Mouse (Mus musculus) small intestine, adult 2 months (tissue): ENCODE measurements around the gene Kdm6b. TPM values are rescaled to one million over a fixed set of nuclear protein-coding genes. Genes with fewer than 3 reads are reported as not detected.

Experiments
- H3K27ac ChIP-seq: fragments of 200-500 bp; 2 replicates; pipeline ENCODE4 v1.5.1; 2012; ENCODE audit warnings: low read depth, low read length, control low read depth, inconsistent platforms; ENCODE audit not compliant: insufficient read depth
- H3K27me3 ChIP-seq: fragments of 200-500 bp; 2 replicates; pipeline ENCODE4 v1.6.1; 2012; ENCODE audit warnings: mild to moderate bottlenecking, moderate library complexity, low read length, inconsistent platforms; ENCODE audit not compliant: control insufficient read depth, insufficient read depth
- H3K36me3 ChIP-seq: fragments of 200-500 bp; 2 replicates; pipeline ENCODE4 v1.6.1; 2012; ENCODE audit warnings: mild to moderate bottlenecking, low read length, control low read depth, inconsistent platforms; ENCODE audit not compliant: control insufficient read depth, insufficient read depth
- H3K4me1 ChIP-seq: fragments of 200-500 bp; 2 replicates; pipeline ENCODE4 v1.6.1; 2012; ENCODE audit warnings: low read length, inconsistent platforms, mixed read lengths; ENCODE audit not compliant: control insufficient read depth, insufficient read depth, insufficient read length
- H3K4me3 ChIP-seq: fragments of 200-500 bp; 2 replicates; pipeline ENCODE4 v1.5.1; 2012; ENCODE audit warnings: low read depth, mild to moderate bottlenecking, control low read depth, inconsistent platforms, low read length, moderate library complexity
- CTCF ChIP-seq: fragments of 200-500 bp; IDR thresholded peaks from 2 replicates; pipeline ENCODE4 v1.5.1; 2012; ENCODE audit warnings: low read depth, mild to moderate bottlenecking, control low read depth, inconsistent platforms, low read length, moderate library complexity, mixed read lengths; ENCODE audit not compliant: insufficient replicate concordance, insufficient read length; ENCODE audit errors: extremely low read depth
- POLR2A ChIP-seq: fragments of 200-500 bp; IDR thresholded peaks from 2 replicates; pipeline ENCODE4 v1.6.1; 2012; ENCODE audit warnings: low read depth, mild to moderate bottlenecking, control low read depth, inconsistent platforms, low read length, moderate library complexity
- WGBS: fragments of 180-500 bp; shearing (Covaris S2); methylation state at CpG from one replicate; pipeline ENCODE4 v1.1.7; 2018; 5-methylcytosine and 5-hydroxymethylcytosine counted together
- polyA plus RNA-seq: library from polyadenylated mRNA; depleted of rRNA; stranded (reverse); fragments of >200 nt; gene quantifications from 2 replicates; pipeline ENCODE4 v1.2.3, GENCODE M21; 2012

Gene Kdm6b
- polyA plus RNA-seq, 1 experiment = 35.4 TPM

DNA sequence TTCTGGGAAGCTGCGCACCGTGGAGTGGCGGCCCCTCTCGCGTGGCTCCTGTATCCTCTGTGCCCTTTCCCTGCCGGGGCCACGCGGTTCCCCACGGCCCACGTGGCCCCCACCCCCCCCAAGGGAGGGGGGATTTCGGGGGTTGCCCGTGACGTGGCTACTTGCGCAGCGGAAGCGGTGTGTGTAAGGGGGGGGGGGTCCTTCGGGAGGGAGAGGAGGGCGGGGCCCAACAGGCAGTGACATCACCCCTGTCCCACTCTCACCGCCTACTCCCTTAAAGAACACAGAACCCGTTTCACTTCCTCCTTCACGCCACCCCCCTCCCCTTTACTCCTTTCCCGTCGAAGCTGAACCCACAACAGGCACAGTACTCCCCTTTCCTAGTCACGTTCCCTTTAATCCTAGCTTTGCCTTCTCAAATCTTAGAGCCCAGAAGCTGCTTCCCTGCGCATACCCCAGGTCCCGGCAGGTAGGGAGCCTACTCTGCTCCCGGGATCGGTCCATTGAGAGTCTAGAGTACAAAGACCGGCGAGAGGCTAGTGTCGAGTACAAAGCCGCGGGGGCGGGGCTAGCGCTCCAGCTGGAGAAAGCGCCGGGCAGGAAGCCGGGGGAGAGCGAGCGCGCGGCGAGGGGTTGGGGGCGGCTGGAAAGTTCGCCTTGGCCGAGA lies 4.0 kb downstream of the Kdm6b start:
- peak overlapping the region; percentile 88 for H3K4me3 ChIP-seq
- H3K36me3 ChIP-seq = peaks cover 36% of the 10 kb centered on the region
- WGBS = under 1% methylated on average over 45 of the region's 46 CpGs
- no peaks in the 10 kb centered on the region for H3K27me3 ChIP-seq
- H3K4me1 ChIP-seq = peaks cover 30% of the 10 kb centered on the region
- TF ChIP-seq POLR2A = peak; percentile 70
- no peak for TF ChIP-seq CTCF
- H3K27ac ChIP-seq = peak overlapping the region; percentile 99

DNA sequence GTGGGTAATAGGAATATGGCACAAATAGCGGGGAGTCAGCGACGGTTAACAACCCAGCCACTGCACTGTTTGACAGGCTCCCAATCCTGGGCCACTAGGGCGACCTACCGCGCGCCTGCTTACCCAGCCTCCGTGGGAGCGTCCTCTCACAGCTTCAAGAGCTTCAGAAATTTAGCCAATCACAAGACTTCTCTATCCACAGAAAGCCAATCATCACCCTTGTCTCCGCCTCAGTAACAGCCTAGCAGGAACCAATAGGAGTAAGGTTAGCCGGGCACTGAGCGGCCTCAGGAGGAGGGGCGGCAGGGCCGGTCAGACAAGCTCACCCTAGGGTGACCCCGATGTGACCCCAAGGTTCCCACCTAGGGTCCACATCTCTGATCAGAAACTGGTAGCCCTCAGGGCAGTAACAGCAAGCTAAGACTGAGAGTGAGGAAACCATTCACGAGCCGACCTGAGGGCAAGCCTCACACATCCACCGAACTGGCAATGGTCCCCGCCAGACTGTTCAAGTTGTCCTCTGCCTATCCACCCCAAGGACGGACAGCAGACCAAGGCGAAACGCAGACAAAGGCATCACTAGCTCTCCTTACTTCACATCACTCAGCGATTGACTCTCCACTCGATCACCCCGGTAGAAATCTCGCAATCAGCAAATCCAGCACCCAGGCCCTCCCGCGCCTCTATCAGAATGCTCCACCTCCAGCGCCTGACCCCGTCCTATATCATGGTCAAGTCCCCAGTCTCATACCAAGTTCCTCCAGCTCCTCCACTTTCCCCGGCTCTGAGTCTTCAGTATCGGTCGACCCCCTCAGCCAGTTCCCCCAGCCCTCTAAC lies 4.7 kb downstream of the Kdm6b start:
- peaks cover 23% of the 10 kb centered on the region for H3K4me1 ChIP-seq
- peak overlapping the region; percentile 88 for H3K4me3 ChIP-seq
- no peak for TF ChIP-seq CTCF
- no peak; the same call in none of the 2 replicates for TF ChIP-seq POLR2A
- peaks cover 43% of the 10 kb centered on the region for H3K36me3 ChIP-seq
- peak overlapping the region; percentile 99 for H3K27ac ChIP-seq
- under 1% methylated on average over 33 of the region's 33 CpGs for WGBS
- H3K27me3 ChIP-seq = no peaks in the 10 kb centered on the region

DNA sequence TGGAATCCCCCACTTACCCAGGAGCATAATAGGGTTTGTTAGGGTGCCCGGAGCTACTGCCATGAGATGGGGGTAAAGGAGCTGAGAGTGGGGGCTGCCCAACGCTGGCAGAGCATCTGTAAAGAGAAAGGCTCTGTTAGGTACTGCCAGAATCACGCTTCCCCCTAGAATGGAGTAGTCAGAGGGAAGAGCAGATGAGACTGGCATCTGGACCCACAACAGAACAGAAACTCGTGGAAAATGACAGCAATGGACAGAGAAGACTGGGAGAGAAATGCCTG lies 5.8 kb downstream of the Kdm6b start:
- 74% methylated on average over 4 of the region's 4 CpGs for WGBS
- Histone ChIP-seq H3K4me1 (peaks cover 18% of the 10 kb centered on the region), H3K4me3 (no peak overlapping the region), H3K27me3 (no peaks in the 10 kb centered on the region), H3K36me3 (peaks cover 52% of the 10 kb centered on the region), H3K27ac (no peak overlapping the region)
- TF ChIP-seq CTCF = no peak
- TF ChIP-seq POLR2A = no peak

GRCm38 (mm10) chr11:69406867-69407723 lies 6.4 kb downstream of the Kdm6b start:
- no peak for TF ChIP-seq POLR2A
- TF ChIP-seq CTCF = no peak
- WGBS = 74% methylated on average over 16 of the region's 16 CpGs
- Histone ChIP-seq H3K4me1 (peaks cover 17% of the 10 kb centered on the region), H3K4me3 (no peak overlapping the region), H3K27me3 (no peaks in the 10 kb centered on the region), H3K27ac (no peak overlapping the region), H3K36me3 (peaks cover 55% of the 10 kb centered on the region)

- 90% methylated on average over 19 of the region's 19 CpGs for WGBS
- Histone ChIP-seq H3K4me1 (peaks cover 15% of the 10 kb centered on the region), H3K4me3 (no peak overlapping the region), H3K27me3 (no peaks in the 10 kb centered on the region), H3K36me3 (peaks cover 63% of the 10 kb centered on the region), H3K27ac (no peak overlapping the region)
- TF ChIP-seq CTCF (no peak), POLR2A (no peak)
Observed at GRCm38 (mm10) chr11:69406282-69406681, 7.2 kb downstream of the Kdm6b start.

- Histone ChIP-seq H3K27me3 (no peaks in the 10 kb centered on the region), H3K36me3 (peaks cover 68% of the 10 kb centered on the region), H3K4me3 (no peak overlapping the region), H3K4me1 (peaks cover 15% of the 10 kb centered on the region), H3K27ac (no peak overlapping the region)
- WGBS = 92% methylated on average over 24 of the region's 24 CpGs
- TF ChIP-seq POLR2A (no peak), CTCF (no peak)
Observed at GRCm38 (mm10) chr11:69405397-69406200, 7.9 kb downstream of the Kdm6b start.
